Mouse (Mus musculus) megakaryocyte progenitor cell, adult 5-6 weeks (primary cell): ENCODE results near the gene Mtln. TPM values are rescaled to one million over a fixed set of nuclear protein-coding genes. Genes with fewer than 3 reads are reported as not detected.

Experiments
- ATAC-seq: replicated peaks from 2 replicates; pipeline ENCODE4 v1.8.0; 2016; ENCODE audit warnings: mild to moderate bottlenecking, moderate TSS enrichment, inconsistent platforms; ENCODE audit not compliant: poor library complexity
- total RNA-seq, 2 experiments: library from RNA; stranded (forward) in 1 of 2; stranded (reverse) in 1 of 2; fragments of 157-497, 149-512 nt in 1 of 2; fragments of 200-1000 nt in 1 of 2; gene quantifications; 2 replicates each; pipeline versions ENCODE4 v1.2.3 to v1.2.4; 2015 to 2017

Mtln gene
- total RNA-seq (2015) (24.5 and 25.1 TPM in 2 replicates), total RNA-seq (2017) (31.2 and 43.8 TPM in 2 replicates)

DNA sequence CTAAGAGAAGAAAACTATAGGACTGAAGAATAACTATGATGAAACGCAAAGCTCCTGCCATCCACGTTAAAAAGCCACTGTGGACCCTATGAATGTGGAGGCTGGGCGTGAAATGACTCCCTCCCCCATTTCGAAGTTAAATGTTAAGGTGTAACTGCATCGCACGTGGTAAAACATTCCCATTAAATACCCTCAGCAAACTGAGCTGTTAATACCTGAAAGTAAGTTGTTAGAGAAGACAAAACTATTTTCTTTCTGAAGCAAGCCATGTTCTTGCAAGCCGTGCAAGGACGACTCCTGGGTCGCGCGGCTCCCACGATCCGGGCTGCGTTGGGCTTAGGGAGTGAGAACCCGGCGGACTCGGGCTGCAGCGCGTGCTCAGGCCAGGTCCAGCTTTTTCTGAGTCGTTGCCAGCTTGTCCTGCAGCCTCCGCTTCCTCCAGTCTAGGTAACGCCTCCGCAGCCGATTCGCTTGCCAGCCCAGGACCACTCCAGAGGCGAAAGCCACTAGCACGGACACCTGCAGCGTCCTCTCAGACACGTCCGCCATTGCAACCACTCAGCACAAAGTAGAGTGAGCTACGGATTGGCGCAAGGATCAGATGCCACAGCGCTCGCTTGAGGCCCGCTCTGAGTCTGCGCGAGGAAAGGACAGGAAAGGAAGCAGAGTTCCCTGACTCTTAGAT lies at the start of gene Mtln:
Gene Mtln, minus strand, starts transcription at position 570 of the 685 bp plus-strand sequence.
- ATAC-seq, result peak; percentile 96

DNA sequence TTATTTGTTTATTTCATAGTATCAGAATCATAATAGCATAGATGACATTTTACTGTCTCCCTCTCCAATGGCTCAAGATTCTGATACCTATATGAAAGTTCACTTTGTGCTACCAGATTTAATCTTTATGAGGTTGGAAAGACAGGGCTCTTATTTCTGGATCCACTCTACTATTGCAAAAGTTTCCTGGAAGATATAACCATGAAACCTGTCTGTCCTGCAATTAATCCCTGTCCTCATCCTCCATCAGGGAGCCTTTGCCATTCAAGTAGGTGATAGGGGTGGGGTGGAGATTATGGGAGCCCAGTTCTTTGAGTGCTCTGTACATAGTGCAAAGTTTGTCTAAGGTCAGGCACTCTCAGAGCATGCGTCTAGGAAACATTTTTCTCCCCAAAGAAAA lies 49.1 kb upstream of the Mtln start:
- ATAC-seq, result no peak

DNA sequence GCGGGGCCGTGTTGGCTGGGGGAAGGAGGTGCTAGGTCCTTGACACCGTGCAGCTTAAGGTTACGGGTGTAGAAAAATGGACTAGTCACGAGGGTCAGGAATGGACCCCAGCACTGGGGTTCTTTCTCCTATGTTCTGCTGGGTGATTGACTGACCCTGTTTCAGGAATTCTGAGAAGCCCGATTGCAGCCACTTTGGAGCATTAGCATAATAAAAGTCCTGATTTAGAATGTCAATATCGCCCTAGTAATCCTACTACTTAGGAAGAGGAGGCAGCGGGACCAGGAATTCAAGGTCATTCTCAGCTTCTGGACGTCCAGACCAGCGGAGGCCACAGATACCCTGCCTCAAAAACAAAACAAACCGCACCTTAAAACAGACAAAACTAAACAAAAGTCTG lies 47.1 kb upstream of the Mtln start:
- no peak for ATAC-seq

DNA sequence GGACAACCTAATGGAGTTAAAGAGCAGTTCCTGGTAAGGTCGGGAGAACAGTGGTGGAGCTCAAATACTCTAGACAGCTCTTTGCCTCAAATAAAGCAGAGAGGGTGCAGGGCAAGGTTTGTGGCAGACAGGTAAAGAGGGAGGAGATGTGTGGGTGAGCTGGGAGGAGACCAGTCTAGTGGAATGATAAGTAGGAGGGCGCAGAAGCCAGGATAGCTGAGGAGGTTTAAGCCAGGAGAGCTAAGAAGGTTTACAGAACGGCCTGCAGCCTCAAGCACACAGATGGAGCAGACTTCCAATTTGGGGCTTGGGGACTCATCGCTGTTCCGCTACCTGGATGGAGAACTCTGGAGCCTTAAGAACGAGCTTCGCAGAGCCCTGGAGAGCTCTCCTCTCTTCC lies 46.3 kb upstream of the Mtln start, which contains the start of gene Acoxl:
Gene Acoxl, plus strand, starts transcription at position 301 of the 400 bp plus-strand sequence.
- ATAC-seq, result no peak

DNA sequence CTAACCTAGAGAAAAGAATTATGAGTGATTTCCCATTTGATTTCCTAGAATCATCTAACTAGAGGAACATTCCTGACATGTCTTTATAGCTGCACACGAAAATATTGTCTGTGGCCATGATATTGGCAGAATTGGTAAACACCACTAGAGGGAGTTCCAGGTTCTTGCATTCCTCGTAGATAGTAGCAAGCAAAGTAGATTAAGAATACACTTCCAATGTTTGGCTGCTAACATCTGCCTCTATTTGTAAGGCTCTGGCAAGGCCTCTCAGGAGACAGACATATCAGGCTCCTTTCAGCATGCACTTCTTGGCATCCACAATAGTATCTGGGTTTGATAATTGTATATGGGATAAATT lies 40.5 kb upstream of the Mtln start:
- ATAC-seq, result peak; percentile 66

DNA sequence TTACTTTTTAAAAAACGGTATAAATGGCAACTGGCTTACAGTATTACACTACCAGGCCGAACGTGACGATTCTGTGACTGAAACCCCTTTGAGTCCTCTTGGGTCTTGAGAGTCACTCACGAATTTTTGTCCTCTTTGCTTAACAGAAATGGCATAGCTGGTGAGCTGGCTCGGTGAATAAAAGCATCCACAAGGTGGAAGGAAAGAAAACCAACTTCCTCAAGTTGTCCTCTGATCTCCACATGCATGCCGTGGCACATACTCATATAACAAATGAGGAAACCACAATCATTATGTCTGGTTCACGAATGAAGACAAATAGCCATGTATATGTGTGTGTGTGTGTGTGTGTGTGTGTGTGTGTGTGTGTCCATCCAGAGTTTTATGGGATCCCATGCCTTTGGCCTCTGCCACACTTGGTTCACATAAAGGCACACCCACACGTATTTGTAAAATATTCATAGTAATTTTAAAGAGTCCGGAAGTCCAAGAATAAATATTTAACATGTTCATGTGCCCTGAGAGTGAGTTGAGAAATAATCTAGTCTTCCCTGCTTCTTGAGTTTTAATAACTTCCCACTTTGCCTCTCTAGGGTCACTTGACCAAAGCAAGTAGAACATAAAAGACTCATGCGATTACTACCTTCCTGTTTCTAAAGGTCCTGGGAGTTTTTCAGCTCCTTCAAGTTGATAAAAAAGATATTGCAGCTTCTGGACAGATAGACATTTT lies 40.0 kb upstream of the Mtln start:
- ATAC-seq, result peak; percentile 12; the same call in 1 of the 2 replicates

DNA sequence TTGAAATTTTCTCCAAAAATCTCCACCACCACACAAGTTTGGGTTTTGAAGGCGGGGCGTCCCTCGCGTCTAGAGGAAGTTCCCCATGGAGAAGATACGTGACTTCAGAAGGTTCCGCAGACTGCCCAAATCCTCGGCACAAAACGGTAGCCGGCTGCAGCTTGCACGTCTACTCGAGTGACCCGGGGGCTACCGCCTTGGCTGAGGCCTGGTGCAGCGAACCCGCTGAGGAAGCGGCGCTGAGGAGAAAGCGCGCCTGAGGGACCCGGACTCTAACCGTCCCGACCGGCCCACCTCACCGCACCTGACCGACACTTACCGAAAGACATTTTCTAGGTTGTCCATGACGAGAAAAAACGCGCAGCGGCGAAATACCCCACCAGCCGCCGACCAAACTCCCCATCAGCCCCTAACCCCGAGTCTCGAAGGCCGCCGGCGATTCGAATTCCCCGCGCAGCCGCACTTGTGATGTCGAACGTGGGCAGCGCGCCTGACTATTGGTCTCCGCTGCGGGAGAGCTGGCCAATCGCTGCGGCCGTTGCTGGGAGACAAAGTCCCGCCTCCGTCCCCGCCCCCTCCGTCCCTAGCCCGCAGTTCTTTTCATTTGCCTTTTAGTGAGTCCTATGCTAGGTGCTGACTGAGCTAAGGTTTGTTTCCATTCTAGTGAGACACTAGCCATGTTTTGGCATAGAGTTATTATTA lies 39.3 kb upstream of the Mtln start, which contains the start of gene Bub1:
Gene Bub1, minus strand, starts transcription at position 465 of the 702 bp plus-strand sequence.
- peak; percentile 99 for ATAC-seq

DNA sequence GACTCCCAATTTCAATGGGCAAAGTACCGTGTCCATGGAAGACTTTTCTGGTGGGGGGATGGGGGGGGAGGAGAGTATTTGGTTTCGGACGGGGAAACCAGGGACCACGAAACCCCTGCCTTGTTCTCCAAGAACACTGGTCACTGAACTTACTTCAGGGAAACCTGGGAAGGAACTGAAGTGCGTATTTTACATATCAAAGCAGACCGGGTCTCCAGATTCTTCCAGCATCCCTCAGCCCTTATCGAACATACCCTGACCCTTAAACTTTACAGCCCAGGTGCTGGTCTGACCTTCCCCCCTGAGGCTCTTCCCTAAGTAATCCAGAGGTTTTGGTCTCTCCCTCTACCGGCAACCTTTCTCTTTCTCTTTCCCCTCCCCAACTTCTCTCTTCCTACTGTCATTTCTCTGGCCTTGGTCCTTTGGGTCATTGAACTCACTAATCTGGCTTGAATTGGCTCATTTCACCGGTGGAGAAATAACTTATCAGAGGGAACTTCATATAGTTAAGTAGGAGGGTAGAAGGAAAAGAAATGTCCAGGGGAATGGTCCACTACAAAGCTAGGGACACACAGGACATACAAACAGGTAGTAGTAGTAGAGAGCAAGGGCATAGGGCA lies 2.5 kb downstream of the Mtln start:
- no peak for ATAC-seq

DNA sequence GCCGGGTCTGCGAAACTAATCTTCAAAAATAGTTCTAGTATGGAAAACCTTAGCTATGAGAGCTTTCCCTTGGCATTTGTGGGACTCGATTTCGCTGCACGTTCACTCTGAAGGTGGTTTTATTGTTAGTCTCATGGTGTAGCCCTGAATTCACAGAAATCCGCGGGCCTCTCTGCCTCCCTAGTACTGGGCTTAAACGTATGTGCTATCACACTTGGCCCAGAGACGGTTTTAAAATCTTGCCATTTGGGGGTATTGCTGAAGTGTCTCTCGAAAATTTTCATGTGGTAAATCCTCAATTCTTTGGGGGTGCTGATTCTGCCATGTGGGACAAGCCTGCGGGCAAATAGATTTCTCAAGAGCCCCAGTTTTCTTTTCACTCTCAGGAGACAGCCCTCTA lies 3.1 kb downstream of the Mtln start:
- no peak for ATAC-seq

DNA sequence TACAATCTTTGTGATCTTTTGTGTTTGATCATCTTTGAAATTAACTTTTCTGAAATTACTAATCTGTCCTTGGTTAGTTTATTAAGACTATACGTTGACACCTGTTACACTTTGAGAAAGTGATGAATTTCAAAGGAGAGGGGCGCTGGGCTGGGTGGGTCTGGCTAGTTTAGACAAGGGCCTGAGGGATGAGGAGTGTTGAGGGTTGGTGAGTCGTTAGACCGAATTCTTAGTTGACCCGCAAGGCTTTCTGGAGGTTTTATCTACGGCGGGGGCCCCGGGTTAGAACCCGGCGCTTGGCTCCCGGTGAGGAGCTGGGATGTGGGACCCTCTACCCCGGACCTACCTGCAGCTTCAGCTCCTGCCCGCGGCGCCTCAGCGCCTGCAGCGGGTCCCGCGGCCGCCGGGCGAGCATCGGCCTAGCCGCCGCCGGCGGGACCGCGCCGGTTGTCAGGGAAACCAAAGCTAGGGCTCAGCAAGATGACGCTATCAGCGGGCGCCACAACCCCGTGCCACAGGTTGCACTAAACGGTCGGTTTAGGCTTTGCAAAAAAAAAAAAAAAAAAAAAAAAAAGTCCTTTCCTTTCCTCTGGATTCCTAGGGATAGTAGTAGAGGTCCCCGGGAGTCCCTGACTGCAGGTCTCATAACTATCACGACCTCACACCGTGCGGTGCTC lies 3.7 kb downstream of the Mtln start, which contains the start of gene Nphp1:
Gene Nphp1, minus strand, starts transcription at position 458 of the 677 bp plus-strand sequence.
- peak; percentile 83 for ATAC-seq

DNA sequence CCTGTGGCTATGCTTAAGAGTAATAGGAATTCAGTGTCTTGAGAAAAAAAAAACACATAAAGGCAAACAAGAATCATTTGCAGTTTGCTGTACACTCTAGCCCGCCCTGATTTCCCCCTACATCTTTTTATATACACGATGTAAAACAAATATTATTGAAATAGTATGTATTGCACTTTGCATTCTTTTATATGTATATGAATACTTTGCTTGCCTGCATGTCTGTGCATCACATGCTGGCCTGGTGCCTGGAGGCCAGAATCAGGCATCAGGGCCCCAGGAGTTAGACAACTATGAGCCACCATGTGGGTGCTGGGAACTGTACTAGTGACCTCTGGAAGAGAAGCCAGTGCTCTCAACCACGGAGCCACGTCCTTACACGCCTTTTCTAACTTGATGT lies 5.1 kb downstream of the Mtln start:
- no peak for ATAC-seq

DNA sequence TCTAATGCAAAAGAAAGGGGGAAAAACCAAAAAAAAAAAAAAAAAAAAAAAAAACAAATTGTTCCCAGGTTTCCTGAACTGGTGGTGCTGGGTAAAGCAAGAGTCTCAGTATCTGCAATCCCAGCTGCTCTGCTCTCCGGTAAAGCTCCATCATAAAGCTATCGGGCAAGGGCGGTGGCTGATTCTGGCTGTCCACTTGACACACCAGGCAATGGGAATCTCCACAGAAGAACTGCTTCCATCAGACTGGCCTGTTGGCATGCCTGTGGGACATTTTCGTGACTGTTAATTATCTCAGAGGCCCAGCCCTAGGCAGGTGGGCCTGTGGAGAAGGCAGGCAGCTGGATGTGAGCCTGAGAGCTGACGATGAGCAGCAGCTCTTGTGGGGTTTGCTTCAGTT lies 13.8 kb downstream of the Mtln start:
- ATAC-seq, result no peak

DNA sequence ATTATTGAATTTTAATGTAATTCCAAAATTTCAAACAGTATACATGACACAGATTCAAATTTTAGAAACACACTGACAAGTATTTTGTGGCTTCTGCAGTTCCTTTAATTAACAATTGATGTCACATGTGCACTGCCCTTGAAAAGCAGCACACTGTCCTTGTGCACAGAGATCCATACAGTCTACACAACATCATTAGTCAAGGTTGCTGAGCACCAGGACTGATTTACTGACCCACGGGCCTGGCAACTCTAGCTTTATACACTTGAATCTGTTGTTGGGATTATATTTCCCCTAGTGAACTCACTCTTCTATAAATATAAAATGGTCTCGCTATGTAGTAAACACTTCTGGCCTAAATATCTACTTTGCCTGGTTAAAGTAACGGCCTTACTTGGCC lies 17.3 kb downstream of the Mtln start:
- no peak for ATAC-seq

DNA sequence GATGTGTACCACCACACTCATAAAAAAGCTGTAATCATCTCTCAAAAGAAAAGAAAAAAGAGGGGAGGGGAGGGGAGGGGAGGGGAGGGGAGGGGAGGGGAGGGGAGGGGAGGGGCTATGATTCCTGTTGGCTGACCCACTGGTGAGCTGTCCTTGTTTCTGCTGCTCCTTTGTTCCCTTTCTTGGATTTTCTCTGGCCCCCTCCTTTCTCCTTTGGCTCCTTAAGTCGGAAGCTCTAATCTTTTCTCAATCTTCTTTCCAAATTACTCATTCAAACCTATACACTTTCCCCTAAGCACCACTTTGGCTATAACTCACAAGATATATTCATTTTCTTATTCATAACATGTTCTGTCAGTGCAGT lies 17.7 kb downstream of the Mtln start:
- ATAC-seq, result no peak

DNA sequence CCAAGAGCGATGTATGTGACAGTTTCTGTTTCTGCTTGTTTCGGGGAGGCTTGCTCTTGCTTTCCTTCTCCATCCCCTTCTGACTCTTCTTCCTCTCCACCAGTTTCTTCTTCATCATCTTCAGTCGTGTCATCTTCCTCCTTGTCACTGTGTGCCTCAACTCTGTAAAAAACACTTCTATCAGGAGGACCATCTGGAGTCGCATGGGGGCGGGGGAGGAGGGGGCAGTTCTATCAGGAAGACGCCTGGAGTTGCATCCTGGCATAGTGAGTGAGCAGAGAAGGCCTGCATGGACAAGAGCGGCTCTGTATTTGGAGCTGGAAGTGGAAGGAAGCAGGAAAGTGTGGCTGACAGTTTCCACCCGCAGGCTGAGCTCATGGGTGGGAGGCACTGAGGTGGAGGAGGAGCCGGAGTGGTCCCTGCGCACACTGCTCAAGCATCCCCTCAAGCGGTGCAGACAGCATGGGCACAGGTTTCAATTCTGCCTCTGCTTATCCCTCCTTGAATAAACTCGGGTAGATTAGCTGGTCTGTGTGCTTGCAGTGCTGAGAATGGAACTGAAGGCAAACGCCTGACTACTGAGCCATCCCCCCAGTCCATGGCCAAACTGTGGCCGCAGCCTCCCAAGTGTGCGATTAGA lies 18.2 kb downstream of the Mtln start:
- ATAC-seq, result no peak

DNA sequence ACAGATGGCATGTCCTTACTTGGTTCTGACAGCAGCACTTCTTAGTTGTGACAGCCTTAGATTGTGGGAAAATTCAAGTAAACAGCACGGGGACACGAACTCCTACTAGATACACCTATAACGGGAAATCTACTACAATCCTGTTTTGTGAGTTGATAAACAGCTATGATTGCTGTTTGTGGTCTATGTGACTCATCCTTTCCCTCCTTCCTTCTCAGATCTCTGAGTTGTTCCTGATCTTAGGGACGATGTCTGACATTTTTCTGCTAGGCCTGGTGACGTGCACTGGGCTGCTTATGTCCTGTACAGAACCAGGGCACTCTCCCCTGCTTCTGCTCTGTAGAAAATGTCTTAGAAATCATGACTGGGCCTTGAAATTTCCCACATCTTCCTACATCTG lies 30.7 kb downstream of the Mtln start:
- no peak for ATAC-seq

DNA sequence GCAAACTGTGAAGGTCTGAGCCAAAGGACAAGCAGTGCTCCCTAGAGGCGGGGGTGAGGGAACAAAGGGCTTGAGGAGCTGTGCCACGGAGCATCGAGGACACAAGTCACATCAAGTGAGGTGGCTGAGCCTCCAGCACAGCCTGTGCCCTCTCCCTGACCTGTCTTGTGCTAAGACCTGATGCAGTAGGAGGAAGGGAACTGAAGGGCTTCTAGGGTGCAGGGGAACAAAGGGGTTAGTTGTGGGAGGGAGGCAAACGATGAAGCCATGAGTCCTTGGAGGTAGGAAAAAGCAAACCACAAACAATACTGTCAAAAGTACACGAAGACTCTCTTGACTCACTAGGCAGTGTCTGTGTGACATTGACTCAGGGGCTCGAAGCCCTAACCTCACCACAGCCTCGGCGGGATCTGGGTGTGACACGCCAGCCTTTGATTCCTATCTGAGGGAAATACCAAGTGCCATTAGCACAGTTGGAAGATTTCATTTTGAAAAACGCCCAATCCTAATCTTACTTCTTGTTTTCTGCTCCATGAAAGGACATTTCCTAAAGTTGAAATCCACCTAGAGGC lies 31.8 kb downstream of the Mtln start:
- peak; percentile 31; the same call in 1 of the 2 replicates for ATAC-seq

DNA sequence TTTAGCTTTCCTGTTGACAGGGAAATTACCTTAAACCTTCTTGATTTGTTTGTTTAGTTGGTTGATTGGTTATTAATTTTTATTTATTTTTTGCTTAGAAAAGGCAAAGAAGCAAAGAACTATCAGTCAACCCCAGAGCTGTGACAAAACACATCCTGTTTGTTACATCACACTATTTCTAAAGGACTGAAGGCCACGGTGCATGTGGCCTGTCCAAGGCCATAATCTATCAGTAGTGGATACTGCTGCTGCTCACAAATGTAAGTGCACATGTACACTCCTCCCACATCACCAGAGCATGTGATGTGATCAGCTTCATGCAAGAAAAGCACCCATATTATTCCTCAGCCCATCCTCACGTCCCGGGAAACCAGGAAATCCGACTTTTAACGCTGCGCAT lies 32.3 kb downstream of the Mtln start:
- no peak for ATAC-seq

DNA sequence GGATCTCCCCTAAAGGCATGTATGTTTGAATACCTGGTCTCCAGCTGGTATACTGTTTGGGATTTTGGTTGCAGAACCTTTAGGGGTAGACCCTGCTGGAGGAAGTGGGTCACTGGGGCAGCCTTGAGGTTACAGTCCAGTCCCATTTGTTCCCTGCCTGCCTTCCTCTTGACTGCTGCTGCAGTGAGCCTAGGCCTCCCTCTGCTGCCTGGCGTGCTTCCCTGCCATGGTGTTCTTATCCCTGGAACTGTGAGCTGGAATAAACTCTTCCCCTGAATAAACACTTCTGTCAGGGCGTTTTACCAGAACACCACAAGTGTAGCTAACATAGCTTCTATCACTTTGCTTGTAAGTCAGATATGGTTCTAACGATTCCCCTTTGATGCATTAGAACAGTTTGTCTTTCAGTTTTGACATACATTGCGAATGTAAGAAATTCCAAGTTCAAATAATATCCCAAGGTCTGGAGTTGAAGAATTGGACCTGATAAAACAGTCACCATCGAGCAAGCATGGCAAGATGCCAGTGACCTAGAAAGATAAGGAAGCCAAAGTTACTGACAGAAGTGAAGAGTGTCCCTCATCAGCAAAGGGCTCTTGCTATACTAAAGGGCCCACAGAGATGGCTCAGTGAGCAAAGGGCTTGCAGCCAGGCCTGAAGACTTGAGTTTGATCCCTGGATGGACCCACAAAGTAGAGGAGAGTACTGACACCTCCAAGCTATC lies 33.0 kb downstream of the Mtln start:
- no peak for ATAC-seq
